Mouse (Mus musculus) lung, postnatal 10 days (tissue): ENCODE results near the gene Smg9.
A peak's percentile ranks its signal among the peaks of the same experiment; 100 is the strongest.

Experiments used
- DNase-seq: peaks from one replicate; pipeline ENCODE4 v3.0.0; 2021

The Smg9 gene

GRCm38 (mm10) chr7:24448782-24449517 lies 49.5 kb downstream of the Smg9 start:
- no peak for DNase-seq

- no peak for DNase-seq
These were observed 51.2 kb downstream of the Smg9 start for GRCm38 (mm10) chr7:24450585-24451017.

DNA sequence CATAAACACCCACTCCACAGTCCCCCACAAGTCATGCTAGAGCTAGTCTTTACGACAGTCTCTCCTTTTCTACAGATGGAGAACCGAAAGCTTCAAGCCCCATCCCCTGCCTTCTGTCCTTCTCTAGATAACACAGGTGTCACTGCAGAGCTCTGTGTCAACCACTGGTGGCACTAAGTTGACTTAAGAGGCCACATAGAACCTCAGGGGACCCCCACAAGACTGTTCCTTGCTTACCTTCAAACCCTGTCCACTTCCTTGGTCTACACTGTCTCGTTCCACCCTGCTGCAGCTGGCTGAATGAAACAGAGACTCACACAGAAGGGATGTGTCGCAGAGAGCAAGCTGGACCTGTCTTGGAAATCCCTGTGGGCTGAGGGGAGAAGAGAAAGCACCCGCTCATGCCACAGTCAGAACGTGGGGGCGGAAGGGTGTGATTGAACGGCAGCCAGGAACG lies 52.5 kb downstream of the Smg9 start, which contains the start of gene Irgc1:
Gene Irgc1 (minus strand): TSS at position 443 of the 457 bp plus-strand sequence.
- DNase-seq: no peak

- DNase-seq: no peak
These were observed 54.8 kb downstream of the Smg9 start for GRCm38 (mm10) chr7:24454199-24454598.

DNA sequence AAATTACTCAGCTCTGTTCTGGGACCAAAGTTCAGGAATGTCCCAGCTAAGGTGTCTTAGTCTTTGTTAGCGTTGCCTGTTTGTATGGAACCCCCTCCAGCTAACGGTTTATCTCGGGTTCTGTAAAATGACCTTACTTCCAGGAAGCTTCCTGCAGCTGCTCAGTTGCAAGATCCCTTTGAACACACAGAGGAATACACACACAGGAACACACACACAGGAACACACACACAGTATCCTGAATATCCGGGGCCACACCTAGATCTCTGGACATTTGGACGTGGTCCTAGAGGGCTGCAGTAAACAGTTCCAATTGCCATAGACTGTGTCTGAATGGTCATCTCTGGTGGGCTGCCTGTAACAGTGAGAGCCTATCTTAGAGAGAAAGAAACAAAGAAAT lies 56.3 kb downstream of the Smg9 start:
- DNase-seq: peak; percentile 66

DNA sequence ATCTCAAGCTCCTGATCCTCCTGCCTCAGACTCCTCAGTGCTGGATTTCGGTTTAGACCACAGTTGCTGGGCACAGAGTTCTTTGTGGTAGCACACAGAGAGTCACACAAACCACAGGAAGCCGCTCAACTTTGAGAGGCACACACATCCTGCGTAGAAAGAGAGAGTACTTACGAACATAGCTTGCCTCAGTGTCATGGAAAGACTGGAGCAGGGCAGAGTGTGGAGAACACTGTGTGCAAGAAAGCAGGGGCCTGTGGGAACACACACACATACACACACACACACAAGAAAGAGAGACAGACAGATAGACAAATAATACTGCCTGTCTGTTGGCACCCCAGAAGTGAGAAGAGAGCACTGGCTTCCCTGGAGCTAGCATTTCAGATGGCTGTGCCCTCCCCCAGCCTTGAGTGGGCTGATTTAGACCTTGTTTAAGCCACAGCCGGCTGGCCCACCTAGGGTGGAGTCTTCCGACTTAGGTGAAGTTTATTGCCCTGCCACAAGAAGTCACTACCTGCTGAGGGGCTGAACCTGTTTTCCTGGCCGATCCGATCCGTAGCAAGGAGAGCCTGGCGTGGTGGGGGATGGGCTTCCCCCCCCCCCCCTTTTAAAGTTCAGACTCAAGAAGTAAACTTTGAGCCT lies 58.4 kb downstream of the Smg9 start:
- no peak for DNase-seq

DNA sequence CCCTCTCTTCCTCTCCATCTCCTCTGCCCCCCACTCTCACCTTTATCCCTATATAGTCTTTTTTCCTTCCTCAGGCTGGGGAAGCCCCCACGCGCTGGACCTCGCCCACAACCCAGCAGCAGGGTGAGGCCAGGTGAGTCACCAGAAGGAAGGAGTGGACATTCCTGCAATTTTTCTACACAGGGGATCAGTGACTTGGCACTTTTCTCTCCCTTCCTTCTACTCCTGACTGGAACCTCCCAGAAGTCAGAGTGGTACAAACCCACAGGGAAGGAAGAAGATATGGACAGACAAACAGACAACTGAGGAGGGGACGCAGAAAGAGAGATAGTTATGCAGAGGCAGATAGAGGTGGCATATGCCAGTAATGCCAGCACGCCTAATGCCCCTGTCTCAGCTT lies 60.0 kb downstream of the Smg9 start:
- no peak for DNase-seq

- DNase-seq: peak; percentile 73
These were observed 60.4 kb downstream of the Smg9 start for GRCm38 (mm10) chr7:24459843-24460242.

DNA sequence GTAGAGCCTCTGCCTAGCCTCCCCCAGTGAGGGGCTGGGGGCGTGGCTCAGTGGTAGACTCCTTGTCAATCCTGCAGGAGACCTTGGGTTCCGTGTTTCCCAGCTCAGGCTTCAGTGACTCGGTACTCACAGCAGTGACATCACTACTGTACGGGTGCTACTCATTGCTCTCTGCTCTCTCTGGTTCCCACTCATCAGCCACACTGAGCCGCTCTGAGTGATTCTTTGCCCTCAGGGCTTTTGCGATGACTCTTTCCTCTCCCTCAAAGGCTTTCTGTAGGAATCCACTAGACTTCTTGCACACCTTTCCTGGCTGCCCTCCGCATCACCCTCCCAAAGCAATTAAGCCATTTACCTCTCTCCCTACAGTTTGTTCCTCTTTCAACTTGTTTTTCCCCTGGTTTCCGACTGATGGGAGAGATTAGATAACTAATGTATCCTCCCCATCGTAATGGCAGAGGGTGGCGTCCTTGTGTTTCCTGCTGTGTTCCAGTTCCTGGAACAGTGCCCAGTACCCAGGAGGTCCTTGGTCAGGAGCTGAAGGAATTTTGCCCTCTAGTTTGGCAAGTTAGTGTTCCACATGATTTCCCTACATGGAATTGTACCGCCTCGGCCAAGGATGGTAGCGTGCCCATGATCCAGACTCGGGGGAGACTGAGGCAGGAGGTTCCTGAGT lies 62.1 kb downstream of the Smg9 start:
- peak; percentile 79 for DNase-seq

DNA sequence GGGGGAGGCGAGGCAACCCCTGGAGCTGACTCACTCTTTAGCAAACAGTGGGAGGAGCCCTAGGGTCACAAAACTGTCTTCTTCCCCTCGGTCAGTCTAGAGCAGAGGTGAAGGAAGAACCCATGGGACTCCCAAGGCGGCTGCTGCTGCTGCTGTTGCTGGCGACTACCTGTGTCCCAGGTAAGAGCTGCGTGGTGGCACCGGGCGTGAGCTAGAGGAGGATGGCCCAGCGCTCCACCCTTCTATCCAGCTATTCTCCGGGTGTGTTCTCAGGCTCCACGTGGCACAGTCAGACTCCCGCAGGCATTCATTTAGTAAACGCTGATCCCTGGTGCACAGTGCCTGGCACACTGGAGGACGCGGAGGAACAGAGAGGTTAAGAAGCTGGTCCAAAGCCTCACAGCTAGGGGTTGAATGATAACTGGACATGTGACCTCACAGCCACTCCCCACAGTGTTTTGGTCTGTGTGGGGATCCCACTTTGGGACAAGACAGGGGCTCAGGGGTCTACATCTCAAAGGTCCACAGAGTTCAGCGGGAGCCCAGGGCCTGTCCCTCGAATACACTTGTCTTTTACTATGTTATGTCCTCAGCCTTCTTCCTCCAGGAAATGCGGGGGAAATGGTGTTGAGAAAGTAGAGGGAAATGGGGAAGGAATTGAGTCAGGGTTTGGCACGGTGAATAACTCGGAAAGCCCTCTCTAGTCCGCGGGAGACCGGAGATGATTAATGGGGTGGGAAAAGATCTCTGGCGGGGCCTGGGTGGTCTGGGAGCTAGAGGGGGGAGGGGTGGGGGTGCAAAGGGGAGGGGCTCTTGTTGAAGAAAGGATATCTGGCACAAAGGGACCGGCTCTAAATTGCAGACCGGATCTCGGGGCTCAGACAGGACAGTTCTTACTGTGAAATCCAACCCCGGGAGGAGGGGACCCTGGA lies 63.2 kb downstream of the Smg9 start, which contains the start of gene Plaur:
Gene Plaur (plus strand): TSS at position 97 of the 932 bp plus-strand sequence.
- peak; percentile 82 for DNase-seq

- DNase-seq: no peak
These were observed 67.4 kb downstream of the Smg9 start for GRCm38 (mm10) chr7:24466835-24467234.

- no peak for DNase-seq
These were observed 68.5 kb downstream of the Smg9 start for GRCm38 (mm10) chr7:24467886-24468285.

DNA sequence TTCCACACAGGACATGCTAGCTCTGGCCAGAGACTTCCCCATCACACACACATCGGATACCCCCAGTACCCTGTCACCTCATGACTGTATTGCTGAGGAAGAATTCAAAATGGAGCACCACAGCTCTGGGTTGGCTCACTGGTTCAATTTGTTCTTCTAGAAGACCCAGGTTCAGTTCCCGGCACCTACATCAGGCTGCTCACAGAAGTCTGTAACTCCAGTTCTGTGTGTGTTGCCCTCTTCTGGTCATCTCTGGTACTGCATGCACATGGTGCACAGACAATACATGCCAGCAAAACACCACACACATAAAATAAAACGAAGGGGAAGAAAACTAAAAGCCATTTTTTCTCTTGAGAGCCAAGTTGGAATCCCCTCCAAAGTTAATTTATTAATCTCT lies 69.7 kb downstream of the Smg9 start:
- peak; percentile 38 for DNase-seq

DNA sequence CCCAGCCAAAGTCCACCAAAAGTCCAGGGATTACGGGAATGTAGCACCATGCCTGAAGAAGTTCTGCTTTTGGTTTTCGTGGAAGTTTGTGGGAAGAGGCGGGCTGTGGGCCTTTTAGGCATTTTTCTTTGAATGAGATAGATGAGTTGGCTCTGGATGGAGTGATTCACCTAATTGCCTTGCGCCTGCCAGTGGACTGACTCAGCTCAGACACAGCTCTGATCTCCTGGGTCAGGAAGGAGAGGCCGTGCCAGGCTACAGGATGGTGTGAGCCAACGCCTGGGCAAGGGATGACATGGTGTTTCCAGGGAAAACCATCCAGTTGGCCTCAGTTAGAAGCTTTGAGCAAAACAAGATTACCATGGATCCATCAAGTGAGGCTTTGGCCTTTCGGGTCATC lies 70.9 kb downstream of the Smg9 start:
- DNase-seq: no peak
